Mouse (Mus musculus) cerebellum, postnatal 4 days (tissue): ENCODE data around the gene Pnn.
"Not testable (repeated sequence)": the region's sequence is repeated elsewhere in the genome, so short reads cannot be mapped to it uniquely, and the experiment has no call there.

ENCODE experiments used
- DNase-seq, 2 experiments: peaks; one replicate each; pipeline ENCODE4 v3.0.0; 2022; ENCODE audit warnings: low spot score in 2 of 2, mixed read lengths in 1 of 2

Gene Pnn

DNA sequence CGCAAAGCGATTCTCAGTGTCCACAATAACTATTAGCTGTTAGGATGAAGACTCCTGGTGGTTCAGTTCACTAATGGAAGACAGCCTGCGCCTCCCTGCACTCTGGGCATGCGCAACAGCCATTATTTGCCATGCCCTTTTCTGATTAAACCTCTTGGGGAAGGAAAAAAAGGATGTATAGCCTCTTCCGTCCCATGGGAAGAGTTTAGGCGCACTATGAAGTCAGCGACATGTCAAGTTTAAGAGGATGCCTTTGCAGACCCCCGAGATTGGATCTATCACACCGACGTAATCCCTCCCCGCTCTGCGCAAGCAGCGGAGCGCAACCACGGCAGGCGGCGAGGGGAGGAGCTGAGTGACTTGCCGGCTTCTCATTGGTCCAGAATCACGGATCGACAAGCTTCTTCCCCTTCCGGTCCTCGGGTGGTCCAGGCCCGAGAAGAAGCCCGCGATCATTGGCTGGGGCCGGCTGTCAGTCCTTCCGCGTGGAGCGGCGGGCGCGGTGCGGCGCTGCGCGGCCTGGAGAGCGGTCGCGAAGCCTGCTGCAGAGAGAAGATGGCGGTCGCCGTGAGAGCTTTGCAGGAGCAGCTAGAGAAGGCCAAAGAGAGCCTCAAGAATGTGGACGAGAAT lies at the start of gene Pnn:
Pnn (plus strand) TSS at position 437 of the 630 bp plus-strand sequence.
- DNase-seq: peak; percentile 93 to 95

DNA sequence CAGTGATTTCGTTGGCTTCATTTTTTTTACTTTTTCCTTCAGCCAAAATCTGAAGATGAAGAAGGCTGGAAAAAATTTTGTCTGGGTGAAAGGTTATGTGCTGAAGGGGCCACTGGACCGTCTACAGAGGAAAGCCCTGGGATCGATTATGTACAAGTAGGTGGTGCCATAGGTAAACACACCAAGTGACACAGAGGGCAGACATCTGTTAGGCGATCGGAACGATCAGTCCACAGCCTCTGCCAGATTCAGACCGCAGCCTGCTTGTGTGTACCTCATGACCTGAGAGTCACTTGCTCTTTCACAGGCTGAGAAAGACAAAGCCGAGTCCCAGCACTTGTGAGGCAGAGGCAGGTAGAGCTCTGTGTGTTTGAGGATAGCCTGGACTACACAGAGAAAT lies 48.7 kb upstream of the Pnn start:
- no peak for DNase-seq

DNA sequence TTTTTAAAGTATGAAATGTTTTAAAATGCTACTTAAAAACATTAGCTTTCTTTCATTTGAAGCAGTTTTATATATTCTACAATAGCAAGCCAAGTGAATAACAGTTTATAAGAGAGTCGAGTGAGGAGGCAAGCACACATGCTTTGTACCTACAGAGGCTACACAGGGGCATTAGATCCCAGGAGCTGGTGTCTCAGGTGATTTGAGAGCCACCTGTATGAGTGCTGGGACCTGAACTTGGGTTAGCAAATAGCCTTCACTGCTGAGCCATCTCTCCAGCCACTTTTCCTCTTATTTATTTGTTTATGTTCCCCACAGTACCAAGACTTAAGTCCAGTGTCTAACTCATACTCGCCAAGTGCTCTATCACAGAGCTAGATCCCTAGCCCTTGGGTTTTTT lies 46.8 kb upstream of the Pnn start:
- DNase-seq: no peak

GRCm38 (mm10) chr12:59021306-59021705 lies 45.4 kb upstream of the Pnn start:
- no peak for DNase-seq

GRCm38 (mm10) chr12:59032101-59032500 lies 34.6 kb upstream of the Pnn start:
- no peak for DNase-seq

GRCm38 (mm10) chr12:59039162-59039970 lies 27.3 kb upstream of the Pnn start:
- DNase-seq: no peak

DNA sequence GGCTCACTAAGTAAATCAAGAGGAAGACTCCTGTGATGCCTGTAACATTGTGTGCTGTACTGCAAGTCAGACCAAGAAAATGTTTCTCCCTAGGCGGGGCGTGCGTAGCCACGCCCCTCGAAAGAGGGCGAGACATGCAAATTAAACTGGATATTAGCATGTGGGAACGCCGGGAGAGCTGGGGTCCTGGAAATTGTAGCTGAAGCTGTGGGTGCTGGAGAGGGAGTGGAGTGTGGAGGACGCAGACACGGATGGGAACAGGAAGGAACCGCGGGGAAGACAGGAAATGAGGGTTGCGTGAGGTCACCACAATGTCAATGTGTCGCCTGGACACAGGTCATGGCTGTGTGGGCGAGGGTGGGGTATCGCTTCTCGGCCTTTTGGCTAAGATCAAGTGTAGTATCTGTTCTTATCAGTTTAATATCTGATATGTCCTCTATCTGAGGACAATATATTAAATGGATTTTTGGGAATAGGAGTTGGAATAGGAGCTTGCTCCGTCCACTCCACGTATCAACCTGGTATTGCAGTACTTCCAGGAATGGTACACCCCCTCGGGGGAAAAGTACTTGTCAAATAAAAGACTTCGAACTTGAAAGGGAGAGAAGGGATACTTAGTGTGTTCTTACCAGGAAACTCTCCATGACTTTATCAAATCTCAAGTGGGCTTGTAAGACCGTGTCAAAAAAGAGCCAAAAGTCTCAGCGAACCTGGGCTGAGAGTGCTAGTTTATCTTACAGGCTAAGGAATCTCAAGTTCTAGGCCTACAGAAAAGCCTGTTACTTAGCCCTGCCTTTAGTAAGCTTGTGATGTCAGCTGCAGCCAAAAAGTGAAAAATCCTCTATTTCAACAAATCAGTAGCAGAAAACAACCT lies 26.5 kb upstream of the Pnn start:
- DNase-seq: peak in 1 of 2 experiments; percentile 4

- DNase-seq: no peak
These were observed 25.8 kb upstream of the Pnn start for GRCm38 (mm10) chr12:59040851-59041250.

GRCm38 (mm10) chr12:59052470-59052869 lies 14.2 kb upstream of the Pnn start:
- DNase-seq: no peak

DNA sequence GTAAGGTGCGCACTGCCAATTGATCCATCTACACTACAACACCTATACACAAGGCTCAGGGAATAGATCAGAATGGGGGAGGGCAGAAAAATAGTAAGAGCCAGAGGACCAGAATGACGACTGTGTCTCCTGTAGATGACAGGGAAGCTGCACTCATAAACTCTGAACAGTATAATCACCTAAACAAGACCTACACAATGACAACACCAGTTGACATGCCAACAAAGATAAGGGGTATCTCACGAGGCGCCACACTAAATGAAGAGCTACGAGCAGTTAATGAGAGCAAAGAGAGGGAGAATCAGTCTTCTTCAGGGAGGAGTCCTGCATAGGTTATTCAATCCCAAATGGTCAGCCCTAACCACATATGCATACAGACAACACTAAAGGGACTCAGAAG lies 13.5 kb upstream of the Pnn start:
- DNase-seq: no peak

GRCm38 (mm10) chr12:59053976-59054375 lies 12.7 kb upstream of the Pnn start:
- no peak for DNase-seq

- DNase-seq: no peak
These were observed 11.4 kb upstream of the Pnn start for GRCm38 (mm10) chr12:59055196-59055850.

DNA sequence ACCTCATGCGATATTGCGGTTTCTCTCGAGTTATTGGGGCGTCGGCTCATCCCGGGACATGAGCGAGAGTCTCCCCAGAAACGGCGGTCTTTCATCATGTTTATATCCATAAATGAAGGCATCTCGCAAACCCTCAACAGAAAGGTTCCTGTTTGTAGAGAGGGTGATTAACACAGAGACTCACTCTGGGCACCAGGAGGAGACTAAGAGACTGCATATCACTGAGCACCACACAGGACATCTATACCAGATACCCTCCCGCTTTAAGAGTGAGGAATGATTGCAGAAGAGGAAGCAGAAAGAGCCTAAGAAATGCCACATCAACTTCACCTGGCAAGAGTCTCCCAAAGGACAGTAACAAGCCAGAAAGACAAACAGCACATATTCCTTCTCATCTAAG lies 10.5 kb upstream of the Pnn start:
- no peak for DNase-seq

GRCm38 (mm10) chr12:59058242-59058641 lies 8.4 kb upstream of the Pnn start:
- DNase-seq: not testable (repeated sequence)

DNA sequence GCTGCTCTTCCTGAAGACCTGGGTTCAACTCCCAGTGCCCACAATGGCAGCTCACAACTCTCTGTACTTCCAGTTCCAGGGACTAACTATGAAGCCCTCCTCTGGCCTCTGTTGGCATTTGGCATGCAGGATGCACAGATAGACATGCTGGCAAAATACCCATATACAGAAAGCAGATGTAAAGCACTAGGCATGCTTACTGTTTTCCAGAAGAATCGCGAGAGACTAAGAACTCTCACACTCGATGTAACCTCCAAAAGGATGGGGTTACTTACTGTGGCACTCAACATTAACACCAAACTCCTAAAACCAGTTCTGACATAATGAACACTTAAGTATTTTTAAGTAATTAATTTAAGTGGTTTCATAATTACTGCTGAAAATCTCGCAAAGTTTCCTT lies 6.4 kb upstream of the Pnn start:
- no peak for DNase-seq

DNA sequence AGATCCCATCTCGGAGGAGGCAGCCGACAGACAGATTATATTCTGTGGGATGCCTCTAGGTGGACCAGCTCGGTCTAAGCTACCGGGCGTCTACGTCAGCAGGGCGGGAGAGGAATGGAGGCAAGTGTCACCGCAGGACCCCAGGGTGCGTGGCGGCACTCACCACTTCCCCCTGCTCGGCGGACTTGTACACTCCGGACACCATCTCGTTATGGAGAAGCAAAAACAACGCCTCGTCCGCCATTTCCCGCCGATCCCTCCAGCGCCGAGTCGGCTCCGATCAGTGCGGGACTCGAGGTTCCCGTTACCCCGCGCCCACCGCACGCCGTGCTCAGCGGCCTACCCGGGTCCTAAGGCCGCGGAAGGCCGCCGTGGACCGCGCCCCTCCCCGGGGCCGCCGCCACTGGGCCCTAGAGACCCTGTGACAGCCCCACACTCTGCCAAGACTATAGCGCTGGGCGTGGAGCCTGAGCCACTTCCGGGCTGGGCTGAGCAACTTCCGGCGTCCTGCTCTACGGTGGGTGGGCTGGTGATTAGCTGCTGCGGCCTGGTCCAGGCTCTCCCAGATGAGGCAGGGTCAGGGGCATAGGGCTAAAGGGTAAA lies 5.6 kb upstream of the Pnn start, which contains the start of gene Trappc6b:
Trappc6b (minus strand) TSS at position 480 of the 603 bp plus-strand sequence.
- DNase-seq: peak; percentile 65 to 84

GRCm38 (mm10) chr12:59064837-59065236 lies 1.8 kb upstream of the Pnn start:
- DNase-seq: no peak

DNA sequence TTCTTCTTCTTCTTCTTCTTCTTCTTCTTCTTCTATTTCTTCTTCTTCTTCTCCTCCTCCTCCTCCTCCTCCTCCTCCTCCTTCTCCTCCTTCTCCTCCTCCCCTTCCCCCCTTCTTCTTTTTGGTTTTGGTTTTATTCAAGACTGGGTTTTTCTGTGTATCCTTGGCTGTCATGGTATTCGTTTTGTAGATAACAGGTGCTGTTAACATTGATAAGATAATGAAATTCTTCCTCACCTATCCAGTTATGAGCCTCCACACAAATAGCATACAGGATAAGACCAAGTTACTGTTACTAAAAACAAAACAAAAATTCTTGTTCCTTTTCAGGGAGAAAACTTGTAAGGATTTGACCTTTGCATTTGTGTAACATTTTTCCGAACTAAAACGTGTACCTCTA lies 908 bp upstream of the Pnn start:
- no peak for DNase-seq

- DNase-seq: peak in 1 of 2 experiments; percentile 20
These were observed 411 bp downstream of the Pnn start for GRCm38 (mm10) chr12:59067095-59067494.

DNA sequence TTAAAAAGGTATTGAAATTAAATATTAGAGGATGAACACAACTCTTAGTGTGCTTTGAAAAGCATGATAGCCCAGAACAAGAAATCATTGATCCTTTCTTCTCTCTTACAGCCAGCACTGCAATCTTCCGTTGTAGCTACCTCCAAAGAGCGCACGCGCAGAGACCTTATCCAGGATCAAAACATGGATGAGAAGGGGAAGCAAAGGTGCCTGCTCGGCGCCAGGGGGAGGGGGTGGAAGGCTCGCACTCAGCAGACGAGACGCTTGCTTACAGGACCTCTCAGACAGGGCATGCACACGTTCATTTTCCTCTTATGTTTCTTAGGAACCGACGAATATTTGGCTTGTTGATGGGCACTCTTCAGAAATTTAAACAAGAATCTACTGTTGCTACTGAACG lies 2.1 kb downstream of the Pnn start:
- no peak for DNase-seq

- no peak for DNase-seq
These were observed 5.6 kb downstream of the Pnn start for GRCm38 (mm10) chr12:59072286-59072685.
